Mouse (Mus musculus): ENCODE results near the gene Ggct. TPM values are rescaled to one million over a fixed set of nuclear protein-coding genes. Genes with fewer than 3 reads are reported as not detected.

Gene Ggct
- polyA plus RNA-seq, 1 experiment from 2014 or later, result 17.7 TPM

GRCm38 (mm10) chr6:54939631-54940030 is 53.1 kb downstream of the Ggct start:
- Histone ChIP-seq H3K27me3 (ENCODE audit: insufficient read depth, low read length) (no peaks in the 10 kb centered on the region), H3K27ac (no peak overlapping the region), H3K9ac (ENCODE audit: low read depth, low read length) (no peak overlapping the region), H3K4me2 (ENCODE audit: low read length) (no peak overlapping the region), H3K36me3 (ENCODE audit: insufficient read depth, low read length) (no peaks in the 10 kb centered on the region), H3K4me3 (replicated peaks; ENCODE audit: low read depth, low read length) (no peak overlapping the region), H3K9me3 (replicated peaks; ENCODE audit: low read length) (no peaks in the 10 kb centered on the region), H3K4me1 (replicated peaks; ENCODE audit: insufficient read depth, low read length) (0 out of 2 replicates have a peak, but pooled peaks cover 6% of the 10 kb centered on the region)
- ATAC-seq (replicated peaks; ENCODE audit: low FRiP score, low read depth) (no peak), DNase-seq (ENCODE audit: low spot score) (no peak)
- 69% methylated on average over 4 of the region's 4 CpGs for WGBS
- TF ChIP-seq CTCF (IDR thresholded peaks at IDR 0.05; ENCODE audit: low read depth), result no peak

- no peaks in the 10 kb centered on the region for H3K27me3 ChIP-seq (ENCODE audit: insufficient read depth, low read length)
- no peak overlapping the region for H3K4me2 ChIP-seq (ENCODE audit: low read length)
- H3K9ac ChIP-seq (ENCODE audit: low read depth, low read length), result no peak overlapping the region
- no peaks in the 10 kb centered on the region for H3K36me3 ChIP-seq (ENCODE audit: insufficient read depth, low read length)
- DNase-seq (ENCODE audit: low spot score) (no peak), ATAC-seq (replicated peaks; ENCODE audit: low FRiP score, low read depth) (no peak)
- no peak overlapping the region for H3K4me3 ChIP-seq (replicated peaks; ENCODE audit: low read depth, low read length)
- no peaks in the 10 kb centered on the region for H3K4me1 ChIP-seq (replicated peaks; ENCODE audit: insufficient read depth, low read length)
- 62% methylated on average over 2 of the region's 2 CpGs for WGBS
- no peaks in the 10 kb centered on the region for H3K9me3 ChIP-seq (replicated peaks; ENCODE audit: low read length)
- TF ChIP-seq CTCF (IDR thresholded peaks at IDR 0.05; ENCODE audit: low read depth), result no peak
- H3K27ac ChIP-seq, result no peak overlapping the region
Measured at GRCm38 (mm10) chr6:54936496-54936895, 56.3 kb downstream of the Ggct start.

- no peak overlapping the region for H3K4me2 ChIP-seq (ENCODE audit: low read length)
- no peak overlapping the region for H3K9ac ChIP-seq (ENCODE audit: low read depth, low read length)
- DNase-seq (ENCODE audit: low spot score) (no peak), ATAC-seq (replicated peaks; ENCODE audit: low FRiP score, low read depth) (no peak)
- H3K27ac ChIP-seq, result no peak overlapping the region
- WGBS, result 74% methylated on average over 5 of the region's 5 CpGs
- H3K4me3 ChIP-seq (replicated peaks; ENCODE audit: low read depth, low read length), result no peak overlapping the region
- no peaks in the 10 kb centered on the region for H3K36me3 ChIP-seq (ENCODE audit: insufficient read depth, low read length)
- H3K4me1 ChIP-seq (replicated peaks; ENCODE audit: insufficient read depth, low read length), result no peaks in the 10 kb centered on the region
- H3K9me3 ChIP-seq (replicated peaks; ENCODE audit: low read length), result no peaks in the 10 kb centered on the region
- no peaks in the 10 kb centered on the region for H3K27me3 ChIP-seq (ENCODE audit: insufficient read depth, low read length)
- TF ChIP-seq CTCF (IDR thresholded peaks at IDR 0.05; ENCODE audit: low read depth), result no peak
Measured at GRCm38 (mm10) chr6:54934930-54935329, 57.8 kb downstream of the Ggct start.

GRCm38 (mm10) chr6:54934313-54934712 is 58.4 kb downstream of the Ggct start:
- no peak for ATAC-seq (replicated peaks; ENCODE audit: low FRiP score, low read depth)
- WGBS, result 92% methylated on average over 8 of the region's 8 CpGs
- Histone ChIP-seq H3K9me3 (replicated peaks; ENCODE audit: low read length) (no peaks in the 10 kb centered on the region), H3K4me3 (replicated peaks; ENCODE audit: low read depth, low read length) (no peak overlapping the region), H3K9ac (ENCODE audit: low read depth, low read length) (no peak overlapping the region), H3K27ac (no peak overlapping the region), H3K27me3 (ENCODE audit: insufficient read depth, low read length) (no peaks in the 10 kb centered on the region), H3K36me3 (ENCODE audit: insufficient read depth, low read length) (no peaks in the 10 kb centered on the region), H3K4me1 (replicated peaks; ENCODE audit: insufficient read depth, low read length) (no peaks in the 10 kb centered on the region), H3K4me2 (ENCODE audit: low read length) (no peak overlapping the region)
- DNase-seq (ENCODE audit: low spot score), result no peak
- no peak for TF ChIP-seq CTCF (IDR thresholded peaks at IDR 0.05; ENCODE audit: low read depth)

- ATAC-seq (replicated peaks; ENCODE audit: low FRiP score, low read depth), result no peak
- H3K4me1 ChIP-seq (replicated peaks; ENCODE audit: insufficient read depth, low read length), result no peaks in the 10 kb centered on the region
- TF ChIP-seq CTCF (IDR thresholded peaks at IDR 0.05; ENCODE audit: low read depth), result no peak
- H3K36me3 ChIP-seq (ENCODE audit: insufficient read depth, low read length), result no peaks in the 10 kb centered on the region
- no peak for DNase-seq (ENCODE audit: low spot score)
- H3K9me3 ChIP-seq (replicated peaks; ENCODE audit: low read length), result no peaks in the 10 kb centered on the region
- no peak overlapping the region for H3K27ac ChIP-seq
- H3K27me3 ChIP-seq (ENCODE audit: insufficient read depth, low read length), result no peaks in the 10 kb centered on the region
- no peak overlapping the region for H3K4me2 ChIP-seq (ENCODE audit: low read length)
- 67% methylated on average over 3 of the region's 3 CpGs for WGBS
- H3K9ac ChIP-seq (ENCODE audit: low read depth, low read length), result no peak overlapping the region
- H3K4me3 ChIP-seq (replicated peaks; ENCODE audit: low read depth, low read length), result no peak overlapping the region
Measured at GRCm38 (mm10) chr6:54933866-54934265, 58.9 kb downstream of the Ggct start.

GRCm38 (mm10) chr6:54933216-54933615 is 59.5 kb downstream of the Ggct start:
- no peaks in the 10 kb centered on the region for H3K4me1 ChIP-seq (replicated peaks; ENCODE audit: insufficient read depth, low read length)
- ATAC-seq (replicated peaks; ENCODE audit: low FRiP score, low read depth) (no peak), DNase-seq (ENCODE audit: low spot score) (no peak)
- H3K36me3 ChIP-seq (ENCODE audit: insufficient read depth, low read length), result no peaks in the 10 kb centered on the region
- 76% methylated on average over 5 of the region's 5 CpGs for WGBS
- H3K9ac ChIP-seq (ENCODE audit: low read depth, low read length), result no peak overlapping the region
- no peak overlapping the region for H3K4me3 ChIP-seq (replicated peaks; ENCODE audit: low read depth, low read length)
- no peak overlapping the region for H3K4me2 ChIP-seq (ENCODE audit: low read length)
- TF ChIP-seq CTCF (IDR thresholded peaks at IDR 0.05; ENCODE audit: low read depth), result no peak
- no peaks in the 10 kb centered on the region for H3K9me3 ChIP-seq (replicated peaks; ENCODE audit: low read length)
- no peaks in the 10 kb centered on the region for H3K27me3 ChIP-seq (ENCODE audit: insufficient read depth, low read length)
- H3K27ac ChIP-seq, result no peak overlapping the region

Other genes starting within 250 kb of the Ggct start
- gene Znrf2, start 176.0 kb downstream of the Ggct start, polyA plus RNA-seq (2015; fragmentation: Nextera tagmentation; extraction: Ambion mirVana), result 6.7 and 7.3 TPM in 2 replicates
- 4.5 TPM in 2 replicates for gene Nod1, start 20.3 kb downstream of the Ggct start, polyA plus RNA-seq (2015; fragmentation: Nextera tagmentation; extraction: Ambion mirVana)
- gene Gars, start 45.1 kb upstream of the Ggct start, polyA plus RNA-seq (2015; fragmentation: Nextera tagmentation; extraction: Ambion mirVana), result 107 and 120 TPM in 2 replicates
- 0.06 and 0.12 TPM in 2 replicates for gene Crhr2, start 140.1 kb upstream of the Ggct start, polyA plus RNA-seq (2015; fragmentation: Nextera tagmentation; extraction: Ambion mirVana)
- gene Inmt, start 182.1 kb upstream of the Ggct start, polyA plus RNA-seq (2015; fragmentation: Nextera tagmentation; extraction: Ambion mirVana), result 25.1 and 25.4 TPM in 2 replicates
- 11.6 TPM in 2 replicates for gene Mindy4, start 210.4 kb upstream of the Ggct start, polyA plus RNA-seq (2015; fragmentation: Nextera tagmentation; extraction: Ambion mirVana)